Mouse (Mus musculus) kidney, adult 2 months (tissue): ENCODE data around the gene Sacs.

Experiments used
- CTCF ChIP-seq: fragments of 200-500 bp; conservative IDR thresholded peaks from 2 replicates; pipeline ENCODE4 v1.5.1; 2011; ENCODE audit warnings: low read depth, mild to moderate bottlenecking, control low read depth, low read length, moderate library complexity, mixed read lengths; ENCODE audit not compliant: insufficient read depth, insufficient read length
- POLR2A ChIP-seq: fragments of 200-500 bp; IDR thresholded peaks from one replicate; pipeline ENCODE4 v1.6.1; 2011; ENCODE audit warnings: low read depth, low read length, control low read depth

GRCm38 (mm10) chr14:61277285-61277684 is 139.0 kb downstream of the Sacs start:
- TF ChIP-seq POLR2A, result no peak
- peak; percentile 51 for TF ChIP-seq CTCF
